Mouse (Mus musculus): Measurements from ENCODE around the gene Nfat5.
A peak's percentile ranks its signal among the peaks of the same experiment; 100 is the strongest.

Nfat5 gene

DNA sequence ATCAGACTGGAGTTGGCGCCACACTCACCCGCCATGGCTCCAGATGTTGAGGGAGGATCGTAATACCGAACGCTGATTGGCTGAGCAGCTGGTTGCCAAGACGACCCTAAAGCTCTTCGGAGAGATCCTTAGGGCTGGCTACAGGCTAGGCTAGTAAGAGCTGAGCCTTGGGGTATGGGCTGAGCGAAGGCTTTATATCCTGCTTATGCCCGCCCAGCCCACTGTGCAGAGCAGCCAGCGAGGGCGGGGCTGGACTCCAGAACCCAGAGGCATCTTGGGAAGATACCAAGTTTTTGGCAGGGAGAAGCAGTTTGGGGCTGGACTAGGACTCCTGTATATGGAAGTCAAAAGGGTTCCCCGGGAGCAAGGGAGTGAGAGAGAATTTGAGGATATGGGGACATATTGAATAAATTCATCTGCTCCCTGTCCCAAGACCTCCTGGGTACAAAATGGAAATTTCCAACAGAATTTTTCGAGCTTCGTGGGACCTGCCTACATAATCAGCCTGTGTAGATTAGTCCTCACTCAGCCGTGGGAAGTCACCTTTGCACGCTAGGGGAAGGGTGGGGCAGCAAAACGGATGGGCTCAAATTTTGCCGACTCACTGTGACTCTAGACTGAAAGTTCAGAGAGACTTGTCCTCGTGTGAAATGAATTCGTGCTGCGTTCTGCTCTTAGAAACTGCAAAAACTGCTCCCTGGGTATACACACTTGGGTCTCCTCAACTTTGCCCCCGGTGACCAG, 109.9 kb downstream of the Nfat5 start, which contains the start of gene Nqo1:
Gene Nqo1 (minus strand): TSS at position 169 of the 744 bp plus-strand sequence.
- peak; percentile 53 for DNase-seq

DNA sequence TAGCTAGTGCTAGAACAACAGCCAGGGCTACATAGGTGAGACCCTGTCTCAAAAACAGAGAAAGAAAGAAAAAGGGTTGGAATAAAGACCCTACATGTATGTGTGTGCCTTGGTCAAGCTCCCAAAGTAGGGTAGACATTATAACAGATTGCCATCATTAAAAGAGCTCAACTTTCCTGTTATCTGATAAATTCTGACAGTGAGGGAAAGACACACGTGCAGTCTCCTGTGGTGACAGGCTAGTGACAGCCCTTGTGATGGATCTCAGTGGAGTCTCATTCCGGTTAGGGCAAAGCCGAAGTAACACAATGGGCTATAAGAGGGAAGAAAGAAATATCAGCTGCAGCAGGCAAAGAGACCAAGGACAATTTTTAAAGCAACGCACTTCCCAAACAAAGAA, 110.8 kb downstream of the Nfat5 start:
- no peak for DNase-seq

DNA sequence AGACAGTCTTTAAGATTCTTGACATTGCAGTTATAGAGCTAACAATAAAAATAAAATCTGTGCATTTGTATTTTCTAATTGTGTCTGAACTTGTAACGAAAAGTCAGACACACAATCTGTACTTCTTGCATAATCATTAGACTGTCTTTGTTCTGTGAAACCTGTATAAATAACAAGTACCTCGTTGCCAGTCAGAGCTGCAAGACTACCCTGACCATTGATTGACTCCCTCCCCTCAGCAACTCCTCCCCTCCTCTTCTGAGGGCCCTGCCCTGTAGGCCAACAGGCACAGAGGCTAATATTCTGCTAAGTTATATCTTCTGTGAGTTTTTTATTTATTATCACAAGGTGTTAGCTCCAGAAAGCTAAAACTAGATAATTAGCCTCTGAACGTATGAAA, 112.7 kb downstream of the Nfat5 start:
- no peak for DNase-seq

DNA sequence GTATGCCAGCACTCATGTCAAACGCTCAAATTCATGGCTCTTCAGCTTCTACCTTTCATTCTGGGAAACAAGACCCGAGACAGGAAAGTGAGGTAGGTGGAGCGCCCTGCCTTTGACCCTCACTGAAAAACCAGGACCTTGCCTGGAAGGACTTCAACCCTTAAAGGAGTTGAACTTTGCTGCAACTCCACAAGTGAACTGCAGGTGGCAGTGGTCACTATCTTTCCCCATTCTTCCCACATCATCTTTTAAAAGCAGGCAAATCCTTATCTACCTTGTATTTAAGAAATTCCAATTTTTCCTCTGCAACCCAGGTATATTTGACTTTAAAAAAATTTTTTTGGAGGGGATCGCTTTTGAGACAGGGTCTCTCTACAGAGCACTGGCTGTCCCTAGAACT, 118.1 kb downstream of the Nfat5 start:
- DNase-seq, result no peak

DNA sequence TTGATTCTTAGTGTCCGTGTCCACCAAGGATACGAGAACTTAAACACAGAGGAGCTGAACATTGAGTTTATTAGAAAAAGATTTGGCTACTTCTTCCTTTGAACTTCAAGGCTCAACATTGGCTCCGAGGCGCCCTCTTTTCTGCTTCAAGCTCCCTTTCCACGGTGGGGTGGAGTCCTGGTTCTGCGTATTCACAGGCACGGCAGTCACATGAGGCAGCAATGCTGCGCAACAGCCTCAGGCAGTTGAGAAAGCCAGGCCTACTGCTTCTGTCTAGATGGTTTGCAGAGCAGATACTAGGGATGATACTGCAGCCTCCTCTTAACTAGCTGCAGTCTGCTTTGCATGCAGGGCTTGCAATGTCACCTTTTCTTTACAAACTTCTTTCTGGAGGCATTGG, 119.3 kb downstream of the Nfat5 start:
- no peak for DNase-seq

DNA sequence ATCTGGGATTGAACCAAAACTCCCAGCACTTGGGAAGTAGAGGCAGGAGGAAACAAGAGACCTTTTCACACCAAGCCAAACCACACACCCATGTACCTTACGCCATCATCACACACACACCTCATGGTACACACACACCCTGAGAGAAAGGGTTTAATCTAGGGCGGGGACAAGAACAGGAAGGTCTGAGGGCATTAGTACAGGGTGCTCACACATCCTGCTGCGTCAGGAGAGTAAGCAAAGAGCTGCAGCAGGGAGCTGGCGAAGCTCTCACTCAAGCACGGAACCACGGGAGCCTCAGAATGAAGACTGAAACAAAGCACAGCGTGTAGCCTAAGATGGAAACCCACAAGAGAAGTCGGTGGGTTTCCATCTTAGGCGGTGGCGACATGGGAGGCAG, 120.6 kb downstream of the Nfat5 start:
- DNase-seq, result no peak

DNA sequence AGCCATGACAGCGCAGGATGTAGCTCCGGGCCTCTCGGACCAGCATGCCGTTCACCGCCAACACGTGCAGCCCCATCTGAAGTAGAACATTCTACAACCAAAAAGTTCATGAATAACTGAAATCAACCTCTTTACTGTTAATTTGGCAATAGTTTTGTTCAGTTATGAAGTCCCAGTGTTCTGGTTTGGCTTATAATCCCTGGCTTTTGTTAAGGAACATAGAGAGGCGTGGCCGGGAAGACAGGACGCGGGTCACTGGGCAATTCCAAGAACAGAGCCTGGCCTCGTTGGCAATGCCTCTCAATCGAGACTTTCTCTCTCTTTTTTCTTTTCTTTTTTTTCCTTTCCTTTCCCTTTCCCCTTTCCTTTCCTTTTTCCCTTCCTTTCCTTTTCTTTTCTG, 123.7 kb downstream of the Nfat5 start:
- no peak for DNase-seq

DNA sequence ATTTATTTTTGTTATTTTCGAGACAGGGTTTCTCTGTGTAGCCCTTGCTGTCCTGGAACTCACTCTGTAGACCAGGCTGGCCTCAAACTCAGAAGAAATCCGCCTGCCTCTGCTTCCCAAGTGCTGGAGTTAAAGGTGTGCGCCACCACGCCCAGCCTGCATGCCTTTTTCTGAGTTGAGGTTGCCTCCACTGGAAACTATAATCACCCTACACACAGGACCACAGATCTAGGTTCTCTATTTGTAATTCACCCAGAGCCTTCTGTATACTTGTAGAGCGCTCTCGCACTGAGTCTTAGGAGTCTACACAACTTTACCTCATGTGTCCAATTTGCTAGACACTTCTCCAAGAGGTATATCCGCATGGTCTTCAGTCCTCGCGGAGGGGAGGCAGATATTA, 130.9 kb downstream of the Nfat5 start:
- DNase-seq, result no peak

DNA sequence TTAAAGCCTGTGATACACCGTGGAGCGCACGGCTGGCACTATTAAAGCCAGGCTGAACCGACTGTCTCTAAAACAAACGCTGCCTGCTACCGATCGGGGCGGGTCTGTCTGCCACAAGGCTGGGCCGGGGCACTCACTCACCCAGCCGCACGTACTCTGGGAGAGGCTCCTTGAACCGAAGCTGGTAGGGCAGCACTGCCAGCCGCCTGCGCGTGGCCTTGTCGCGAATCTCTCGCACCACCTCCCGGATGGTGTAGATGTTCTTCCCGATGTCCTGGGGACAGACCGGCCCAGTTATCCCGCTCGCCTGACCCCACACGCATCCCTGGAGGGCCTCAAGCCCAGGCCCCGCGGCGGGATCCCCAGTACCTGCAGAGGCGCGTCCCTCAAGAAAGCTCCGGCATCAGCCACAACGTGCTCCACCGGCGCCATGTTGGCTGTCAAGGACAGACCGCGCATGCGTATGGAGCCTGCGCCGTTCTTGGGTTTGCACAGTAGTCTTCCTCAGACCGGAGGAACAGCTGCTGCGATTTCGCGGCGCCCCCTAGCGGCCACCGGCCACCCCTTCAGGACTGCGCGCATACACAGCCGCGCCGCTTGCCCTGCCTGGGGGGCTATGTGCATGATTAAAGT, 131.4 kb downstream of the Nfat5 start, which contains the start of gene Nob1:
Gene Nob1 (minus strand): TSS at position 455 of the 633 bp plus-strand sequence.
- peak; percentile 95 for DNase-seq

DNA sequence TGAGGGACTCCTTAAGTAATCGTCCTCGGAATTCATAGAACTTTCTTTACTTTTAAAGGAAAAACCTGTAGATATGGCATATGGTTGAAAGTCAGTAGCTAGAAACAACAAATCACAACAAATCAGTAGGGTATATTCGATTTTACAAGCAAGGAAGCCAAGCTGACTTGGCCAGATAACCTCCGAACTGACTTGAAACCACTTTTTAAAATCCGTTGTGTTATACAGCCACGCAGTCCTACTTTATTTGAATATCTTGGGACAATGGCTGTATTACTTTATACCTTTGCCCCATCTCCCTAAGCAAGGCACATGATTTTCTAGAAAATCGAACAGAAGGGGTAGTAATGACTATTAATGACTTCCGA, 131.9 kb downstream of the Nfat5 start:
- DNase-seq, result no peak

Data from right cerebral cortex, postnatal 25 days (tissue).